In genomic region chr19:34241247-34241915, GRCm38 (mm10) we compare ENCODE assay signal across 7 mouse cellular contexts. TPM values are rescaled to one million over a fixed set of nuclear protein-coding genes. Genes with fewer than 3 reads are reported as not detected.
DNase-seq lines count a peak whose midpoint lies in the region.

No protein-coding gene starts in this region.

- peak; percentile 40 for DNase-seq in layer of hippocampus, adult 11-12 months (ENCODE audit: low spot score)
- no peak for DNase-seq in layer of hippocampus, adult 9-11 months
- peak; percentile 40 for DNase-seq in ES-CJ7 (ENCODE audit: low read depth, low spot score)
- DNase-seq in adipocyte (ENCODE audit: low spot score), result peak; percentile 52
- peak; percentile 72 for DNase-seq in lung, postnatal 36 days
- DNase-seq in urinary bladder, postnatal 25 days (ENCODE audit: low spot score), result no peak
- DNase-seq in adrenal gland, postnatal 25 days, result no peak

RNA-seq across cellular contexts. Expression of gene Acta2, which starts 14.0 kb away (rescaled TPM):
- 22.6 and 26.8 TPM in 2 replicates for total RNA-seq in adrenal gland, postnatal 25 days (2021)

RNA-seq across cellular contexts. Expression of gene Fas, which starts 49.1 kb away (rescaled TPM):
- 6.7 and 8.3 TPM in 2 replicates for total RNA-seq in adrenal gland, postnatal 25 days (2021)

RNA-seq across cellular contexts. Expression of gene Stambpl1, which starts 49.4 kb away (rescaled TPM):
- total RNA-seq in adrenal gland, postnatal 25 days (2021), result 5.5 and 6.7 TPM in 2 replicates

Comparison
In these comparisons a context has a peak if more than half of its experiments do, and no peak if none do; other contexts are left out.
1. DNase-seq: peak in layer of hippocampus, adult 11-12 months (single experiment), ES-CJ7 (single experiment), adipocyte (single experiment) and lung, postnatal 36 days (single experiment); none in layer of hippocampus, adult 9-11 months (single experiment), urinary bladder, postnatal 25 days (single experiment) and adrenal gland, postnatal 25 days (single experiment).